Mouse (Mus musculus) heart, postnatal 0 days (tissue): Measurements from ENCODE around the gene Gkn3. TPM values are rescaled to one million over a fixed set of nuclear protein-coding genes. Genes with fewer than 3 reads are reported as not detected.

Source experiments
- ATAC-seq: fragments of 200-750 bp; cut with Nextera tagmentation; 2 replicates; pipeline ENCODE4 v1.8.0; 2017; ENCODE audit warnings: low read depth, moderate number of reproducible peaks, moderate library complexity; ENCODE audit not compliant: insufficient read depth
- DNase-seq: peaks from one replicate; pipeline ENCODE4 v3.0.0-alpha.2; 2016; ENCODE audit warnings: low spot score
- H3K27ac ChIP-seq: fragments of 300-500 bp; sonication (generic); 2 replicates; pipeline ENCODE4 v1.5.1; 2014; ENCODE audit warnings: low read depth, mild to moderate bottlenecking
- H3K27me3 ChIP-seq: fragments of 300-500 bp; sonication (generic); 2 replicates; pipeline ENCODE4 v1.6.1; 2014; ENCODE audit warnings: low read length, mixed read lengths; ENCODE audit not compliant: control insufficient read depth, insufficient read depth
- H3K36me3 ChIP-seq: fragments of 300-500 bp; sonication (generic); replicated peaks from 2 replicates; pipeline ENCODE4 v1.6.1; 2014; ENCODE audit warnings: low read length, mixed read lengths; ENCODE audit not compliant: control insufficient read depth, insufficient read depth
- H3K4me1 ChIP-seq: fragments of 300-500 bp; sonication (generic); 2 replicates; pipeline ENCODE4 v1.6.1; 2014; ENCODE audit warnings: antibody characterized with exemption; ENCODE audit not compliant: control insufficient read depth, insufficient read depth
- H3K4me2 ChIP-seq: fragments of 300-500 bp; sonication (generic); 2 replicates; pipeline ENCODE4 v1.6.1; 2014; ENCODE audit warnings: low read depth, mild to moderate bottlenecking, low read length, moderate library complexity
- H3K4me3 ChIP-seq: fragments of 300-500 bp; sonication (generic); 2 replicates; pipeline ENCODE4 v1.5.1; 2014; ENCODE audit warnings: low read depth, low read length
- H3K9ac ChIP-seq: fragments of 300-500 bp; sonication (generic); replicated peaks from 2 replicates; pipeline ENCODE4 v1.6.1; 2014; ENCODE audit warnings: low read depth, low read length, mixed read lengths
- H3K9me3 ChIP-seq: fragments of 300-500 bp; sonication (generic); replicated peaks from 2 replicates; pipeline ENCODE4 v1.6.1; 2016; ENCODE audit warnings: low read length; ENCODE audit not compliant: control insufficient read depth
- CTCF ChIP-seq: IDR thresholded peaks from 2 replicates; pipeline ENCODE4 v1.5.1; 2016; ENCODE audit warnings: antibody characterized with exemption, control low read depth, low read depth
- EP300 ChIP-seq: IDR thresholded peaks from 2 replicates; pipeline ENCODE4 v1.6.1; 2016; ENCODE audit warnings: antibody characterized with exemption, low read depth
- WGBS: fragments of 180-500 bp; shearing (Covaris S2); extraction: QIAGEN DNeasy Blood & Tissue Kit; methylation state at CpG from one replicate; pipeline ENCODE4 v1.1.7; 2014; 5-methylcytosine and 5-hydroxymethylcytosine counted together
- polyA plus RNA-seq: library from polyadenylated mRNA; unstranded; fragments of >200 nt; fragmentation: Nextera tagmentation; extraction: Ambion mirVana; gene quantifications from 2 replicates; pipeline ENCODE4 v1.2.1, GENCODE M21; 2015
- total RNA-seq: library from RNA; depleted of rRNA; stranded (reverse); fragments of >200 nt; gene quantifications from 2 replicates; pipeline ENCODE4 v1.2.3, GENCODE M21; 2014; ENCODE audit warnings: low replicate concordance

Gkn3 gene
- total and polyA plus RNA-seq, 2 experiments from 2014 or later: 0.68 TPM; not detected in 1

- Histone ChIP-seq H3K4me3 (0 out of 2 replicates have a peak overlapping the region, but pooled peaks have one; percentile 18), H3K4me2 (peak overlapping the region; percentile 49), H3K36me3 (no peaks in the 10 kb centered on the region), H3K4me1 (no peaks in the 10 kb centered on the region), H3K9me3 (no peaks in the 10 kb centered on the region), H3K27ac (no peak overlapping the region), H3K9ac (no peak overlapping the region), H3K27me3 (peaks cover 60% of the 10 kb centered on the region)
- ATAC-seq (no peak), DNase-seq (no peak)
- TF ChIP-seq CTCF: no peak
- TF ChIP-seq EP300: no peak
- 21% methylated on average over 5 of the region's 6 CpGs for WGBS
Observed at GRCm38 (mm10) chr6:87384761-87385160, 4.0 kb downstream of the Gkn3 start.

- Histone ChIP-seq H3K4me3 (peak overlapping the region; percentile 18), H3K27me3 (peaks cover 60% of the 10 kb centered on the region), H3K9ac (no peak overlapping the region), H3K4me2 (peak overlapping the region; percentile 49), H3K4me1 (no peaks in the 10 kb centered on the region), H3K9me3 (no peaks in the 10 kb centered on the region), H3K27ac (no peak overlapping the region), H3K36me3 (no peaks in the 10 kb centered on the region)
- 10% methylated on average over 24 of the region's 24 CpGs for WGBS
- TF ChIP-seq EP300 (no peak), CTCF (peak; percentile 46)
- DNase-seq: peak; percentile 41
- 0 out of 2 replicates have a peak, but pooled peaks have one; percentile 18 for ATAC-seq
Observed at GRCm38 (mm10) chr6:87383926-87384691, 4.6 kb downstream of the Gkn3 start.

GRCm38 (mm10) chr6:87373057-87373456 is 15.7 kb downstream of the Gkn3 start, which contains the start of gene Gkn2:
TSS of gene Gkn2 (plus strand) at chr6:87373357.
- no peak within 1 kb of the TSS for H3K4me2 ChIP-seq
- H3K4me1 ChIP-seq: no peaks in the 10 kb centered on the region
- WGBS: 85% methylated on average over 9 of the region's 9 CpGs
- no peak within 1 kb of the TSS for H3K9ac ChIP-seq
- H3K4me3 ChIP-seq: no peak within 1 kb of the TSS
- no peaks in the 10 kb centered on the region for H3K9me3 ChIP-seq
- DNase-seq (no peak), ATAC-seq (no peak)
- no peak within 1 kb of the TSS for H3K27ac ChIP-seq
- TF ChIP-seq CTCF (no peak), EP300 (no peak)
- peaks cover 21% of the 10 kb centered on the region; the same call in 1 of the 2 replicates for H3K27me3 ChIP-seq
- H3K36me3 ChIP-seq: no peaks in the 10 kb centered on the region

GRCm38 (mm10) chr6:87369223-87369622 is 19.5 kb downstream of the Gkn3 start:
- TF ChIP-seq CTCF (no peak), EP300 (no peak)
- no peak overlapping the region for H3K4me3 ChIP-seq
- DNase-seq: no peak
- WGBS: 72% methylated on average over 5 of the region's 5 CpGs
- no peaks in the 10 kb centered on the region for H3K36me3 ChIP-seq
- 0 out of 2 replicates have a peak, but pooled peaks cover 18% of the 10 kb centered on the region for H3K27me3 ChIP-seq
- H3K9me3 ChIP-seq: no peaks in the 10 kb centered on the region
- H3K4me1 ChIP-seq: no peaks in the 10 kb centered on the region
- H3K9ac ChIP-seq: no peak overlapping the region
- no peak overlapping the region for H3K4me2 ChIP-seq
- no peak for ATAC-seq
- H3K27ac ChIP-seq: no peak overlapping the region

GRCm38 (mm10) chr6:87354441-87354840 is 34.3 kb downstream of the Gkn3 start:
- no peak for TF ChIP-seq EP300
- TF ChIP-seq CTCF: no peak
- no peaks in the 10 kb centered on the region for H3K9me3 ChIP-seq
- no peak overlapping the region for H3K27ac ChIP-seq
- H3K4me2 ChIP-seq: no peak overlapping the region
- H3K27me3 ChIP-seq: no peaks in the 10 kb centered on the region
- DNase-seq: no peak
- no peaks in the 10 kb centered on the region for H3K4me1 ChIP-seq
- WGBS: 65% methylated on average over 5 of the region's 5 CpGs
- no peak overlapping the region for H3K9ac ChIP-seq
- H3K36me3 ChIP-seq: no peaks in the 10 kb centered on the region
- no peak overlapping the region for H3K4me3 ChIP-seq
- ATAC-seq: no peak
